Mouse (Mus musculus) limb, embryonic 11.5 days (tissue): Measurements from ENCODE around the gene Cphx3. TPM values are rescaled to one million over a fixed set of nuclear protein-coding genes. Genes with fewer than 3 reads are reported as not detected.
"Not testable (repeated sequence)": the region's sequence is repeated elsewhere in the genome, so short reads cannot be mapped to it uniquely, and the experiment has no call there.

Experiments
- ATAC-seq: fragments of 200-750 bp; cut with Nextera tagmentation; 2 replicates; pipeline ENCODE4 v1.8.0; 2017; ENCODE audit warnings: low read depth; ENCODE audit not compliant: insufficient number of reproducible peaks, low FRiP score, low TSS enrichment
- DNase-seq: peaks from one replicate; pipeline ENCODE4 v3.0.0-alpha.2; 2015; ENCODE audit warnings: low spot score
- H3K27ac ChIP-seq: fragments of 300-500 bp; sonication (generic); replicated peaks from 2 replicates; pipeline ENCODE4 v1.5.1; 2014; ENCODE audit warnings: low read depth, mild to moderate bottlenecking, low read length
- H3K27me3 ChIP-seq: fragments of 300-500 bp; sonication (generic); 2 replicates; pipeline ENCODE4 v1.6.1; 2014; ENCODE audit warnings: mild to moderate bottlenecking, low read length, mixed read lengths; ENCODE audit not compliant: control insufficient read depth, insufficient read depth
- H3K36me3 ChIP-seq: fragments of 300-500 bp; sonication (generic); 2 replicates; pipeline ENCODE4 v1.6.1; 2014; ENCODE audit warnings: mild to moderate bottlenecking, low read length, moderate library complexity, mixed read lengths; ENCODE audit not compliant: control insufficient read depth, insufficient read depth
- H3K4me1 ChIP-seq: fragments of 300-500 bp; sonication (generic); 2 replicates; pipeline ENCODE4 v1.6.1; 2014; ENCODE audit warnings: low read length, mixed read lengths; ENCODE audit not compliant: control insufficient read depth, insufficient read depth
- H3K4me2 ChIP-seq: fragments of 300-500 bp; sonication (generic); 2 replicates; pipeline ENCODE4 v1.6.1; 2014; ENCODE audit warnings: low read depth, mild to moderate bottlenecking, moderate library complexity; ENCODE audit not compliant: severe bottlenecking
- H3K4me3 ChIP-seq: fragments of 300-500 bp; sonication (generic); 2 replicates; pipeline ENCODE4 v1.5.1; 2014; ENCODE audit warnings: low read depth, low read length
- H3K9ac ChIP-seq: fragments of 300-500 bp; sonication (generic); 2 replicates; pipeline ENCODE4 v1.6.1; 2014; ENCODE audit warnings: mild to moderate bottlenecking, low read length
- H3K9me3 ChIP-seq: fragments of 300-500 bp; sonication (generic); 2 replicates; pipeline ENCODE4 v1.6.1; 2016; ENCODE audit warnings: low read length; ENCODE audit not compliant: control insufficient read depth
- WGBS: fragments of 180-500 bp; shearing (Covaris S2); extraction: QIAGEN DNeasy Blood & Tissue Kit; methylation state at CpG from one replicate; pipeline ENCODE4 v1.1.7; 2014; 5-methylcytosine and 5-hydroxymethylcytosine counted together
- polyA plus RNA-seq: library from polyadenylated mRNA; unstranded; fragments of >200 nt; fragmentation: Nextera tagmentation; extraction: Ambion mirVana; gene quantifications from 2 replicates; pipeline ENCODE4 v1.2.1, GENCODE M21; 2014

Cphx3 gene
- polyA plus RNA-seq, 1 experiment from 2014 or later: not detected

- no CpG with 5 or more reads among the region's 2 CpGs for WGBS
- H3K36me3 ChIP-seq, H3K4me3 ChIP-seq, H3K9me3 ChIP-seq, H3K9ac ChIP-seq, H3K27me3 ChIP-seq, DNase-seq, H3K4me1 ChIP-seq, ATAC-seq, H3K4me2 ChIP-seq, H3K27ac ChIP-seq: not testable (repeated sequence)
These were observed 65.0 kb downstream of the Cphx3 start for GRCm38 (mm10) chr14:26147095-26147494.

- not testable (repeated sequence) for DNase-seq, H3K9ac ChIP-seq, H3K27ac ChIP-seq, H3K4me2 ChIP-seq, H3K4me3 ChIP-seq, H3K27me3 ChIP-seq, ATAC-seq, H3K9me3 ChIP-seq, H3K4me1 ChIP-seq, H3K36me3 ChIP-seq
- WGBS: no CpG with 5 or more reads among the region's 7 CpGs
These were observed 73.9 kb downstream of the Cphx3 start for GRCm38 (mm10) chr14:26156032-26156431.

DNA sequence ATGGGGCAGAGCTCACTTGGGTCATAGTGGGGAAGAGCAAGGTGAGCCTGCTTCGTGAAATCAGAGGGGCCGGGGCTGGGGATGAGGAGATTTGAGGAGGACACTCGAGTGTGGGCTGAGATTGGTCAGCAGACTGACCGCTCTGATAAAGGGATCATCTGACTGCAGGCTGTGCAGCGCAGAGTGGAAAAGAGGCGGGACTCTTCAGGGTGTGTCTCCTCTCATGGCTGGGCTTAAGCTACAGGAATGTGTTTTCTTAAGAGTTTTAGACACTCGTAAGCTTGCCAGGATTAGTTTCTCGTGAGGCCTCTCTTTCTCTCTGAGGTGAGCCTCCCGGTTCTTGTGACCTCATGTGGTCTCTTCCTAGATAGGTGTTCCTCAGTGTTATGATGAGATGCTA, 79.1 kb downstream of the Cphx3 start:
- H3K9me3 ChIP-seq, H3K9ac ChIP-seq, H3K4me2 ChIP-seq, H3K27ac ChIP-seq, H3K36me3 ChIP-seq, H3K27me3 ChIP-seq, H3K4me3 ChIP-seq, DNase-seq, ATAC-seq, H3K4me1 ChIP-seq: not testable (repeated sequence)
- no CpG with 5 or more reads among the region's 9 CpGs for WGBS

DNA sequence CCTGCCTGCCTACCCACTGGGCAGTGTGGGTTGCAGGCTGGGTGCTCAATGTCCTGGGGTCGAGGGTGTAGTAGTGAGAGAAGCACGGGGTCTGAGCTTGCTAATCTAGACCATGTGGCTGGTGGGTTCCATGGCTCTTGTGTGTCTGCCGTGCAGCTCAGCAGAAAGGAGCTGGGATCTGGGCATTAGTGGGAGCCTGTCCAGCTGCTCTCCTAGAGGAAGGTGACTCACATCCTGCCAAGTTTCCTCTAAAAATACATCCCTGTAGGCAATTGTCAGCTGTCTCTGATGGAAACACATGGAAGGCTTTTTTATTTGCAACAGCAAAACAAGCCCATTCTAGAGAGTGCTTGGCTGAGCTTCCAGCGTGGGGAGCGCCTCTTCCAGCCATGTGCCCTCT, 80.3 kb downstream of the Cphx3 start:
- DNase-seq, H3K4me3 ChIP-seq, H3K9me3 ChIP-seq, H3K27ac ChIP-seq, H3K4me1 ChIP-seq, H3K4me2 ChIP-seq, ATAC-seq, H3K36me3 ChIP-seq, H3K9ac ChIP-seq, H3K27me3 ChIP-seq: not testable (repeated sequence)
- no CpG with 5 or more reads among the region's 5 CpGs for WGBS

DNA sequence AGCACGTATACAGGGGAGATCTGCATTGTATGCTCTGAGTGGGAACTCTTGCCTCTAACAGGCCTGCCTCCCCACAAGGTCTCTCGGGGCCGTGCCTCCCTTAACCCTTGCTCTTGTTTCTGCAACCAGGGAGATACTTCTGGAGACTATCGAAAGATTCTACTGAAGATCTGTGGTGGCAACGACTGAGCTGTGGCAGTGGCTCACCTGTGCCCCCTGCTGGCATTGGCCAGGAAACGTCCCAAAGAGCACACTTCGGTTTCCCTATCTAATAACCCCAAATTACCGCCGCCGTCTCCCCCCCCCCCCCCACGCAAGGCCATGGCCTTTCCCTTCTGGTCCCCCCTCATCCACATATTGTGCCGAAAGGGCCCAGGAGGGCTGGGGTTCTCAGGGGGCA, 83.2 kb downstream of the Cphx3 start:
- DNase-seq, H3K36me3 ChIP-seq, H3K4me3 ChIP-seq, ATAC-seq, H3K9me3 ChIP-seq, H3K4me1 ChIP-seq, H3K27ac ChIP-seq, H3K4me2 ChIP-seq, H3K27me3 ChIP-seq, H3K9ac ChIP-seq: not testable (repeated sequence)
- WGBS: no CpG with 5 or more reads among the region's 12 CpGs

- no CpG with 5 or more reads among the region's 3 CpGs for WGBS
- not testable (repeated sequence) for H3K27ac ChIP-seq, ATAC-seq, H3K9me3 ChIP-seq, H3K9ac ChIP-seq, H3K4me1 ChIP-seq, H3K36me3 ChIP-seq, DNase-seq, H3K4me3 ChIP-seq, H3K4me2 ChIP-seq, H3K27me3 ChIP-seq
These were observed 91.9 kb downstream of the Cphx3 start for GRCm38 (mm10) chr14:26173955-26174354.

GRCm38 (mm10) chr14:26175028-26175427, 92.9 kb downstream of the Cphx3 start:
- H3K4me1 ChIP-seq, H3K36me3 ChIP-seq, H3K27ac ChIP-seq, H3K9ac ChIP-seq, H3K4me2 ChIP-seq, H3K9me3 ChIP-seq, ATAC-seq, DNase-seq, H3K27me3 ChIP-seq, H3K4me3 ChIP-seq: not testable (repeated sequence)
- WGBS: no CpG with 5 or more reads among the region's 6 CpGs

- not testable (repeated sequence) for ATAC-seq, H3K27ac ChIP-seq, H3K27me3 ChIP-seq, H3K4me3 ChIP-seq, H3K9ac ChIP-seq, H3K9me3 ChIP-seq, H3K4me1 ChIP-seq, DNase-seq, H3K4me2 ChIP-seq, H3K36me3 ChIP-seq
- no CpG with 5 or more reads among the region's 10 CpGs for whole genome bisulfite sequencing
These were observed 99.6 kb downstream of the Cphx3 start for GRCm38 (mm10) chr14:26181660-26182059.

DNA sequence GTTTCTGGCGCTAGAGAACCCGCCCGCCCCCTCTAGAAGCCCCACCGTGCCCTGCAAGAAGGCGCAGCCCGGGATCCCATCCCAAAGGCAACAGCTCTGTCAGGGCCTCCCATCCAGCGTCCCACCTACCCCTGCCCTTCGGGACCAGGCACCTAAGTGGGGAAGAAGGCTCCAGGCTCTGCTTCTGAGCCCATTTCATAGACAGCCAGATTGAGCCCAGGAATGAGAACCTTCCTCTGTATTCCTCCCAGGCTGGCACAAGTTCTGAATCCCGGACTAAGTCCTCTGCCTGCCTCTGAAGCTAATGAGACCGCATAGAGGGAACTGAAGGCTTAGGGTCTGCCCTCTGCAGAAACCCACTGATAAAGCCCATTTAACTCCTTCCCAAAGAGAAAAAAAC, 100.3 kb downstream of the Cphx3 start, which contains the start of gene Plac9b:
Gene Plac9b, minus strand, starts transcription at position 101 of the 400 bp plus-strand sequence.
- no CpG with 5 or more reads among the region's 10 CpGs for WGBS
- H3K36me3 ChIP-seq, ATAC-seq, H3K4me2 ChIP-seq, H3K4me1 ChIP-seq, H3K4me3 ChIP-seq, H3K27me3 ChIP-seq, DNase-seq, H3K9ac ChIP-seq, H3K27ac ChIP-seq, H3K9me3 ChIP-seq: not testable (repeated sequence)
